Comparison of ENCODE assay signal across 27 mouse cellular contexts in genomic region chr9:62639686-62640085, GRCm38 (mm10). TPM values are rescaled to one million over a fixed set of nuclear protein-coding genes. Genes with fewer than 3 reads are reported as not detected.
A peak's percentile ranks its signal among the peaks of the same experiment; 100 is the strongest.
DNase-seq lines count a peak whose midpoint lies in the region; ATAC-seq and TF ChIP-seq lines count a peak whose summit lies in the region.
"Had no signal": no experiment of that assay in that cellular context is flagged by ENCODE, and none has a peak within 500 bp of the region (broad histone marks: within the 10 kb centered on the region; RNA-seq: fewer than 3 reads in every experiment).

No protein-coding gene starts in this region.

- H3K4me3 ChIP-seq in cerebellum, adult 2 months (replicated peaks; ENCODE audit: insufficient read depth, low read depth, low read length), result no peak overlapping the region
- no peak overlapping the region for H3K4me3 ChIP-seq in forebrain, embryonic 11.5 days (ENCODE audit: low read depth, low read length)
- H3K4me3 ChIP-seq in hindbrain, embryonic 12.5 days, result no peak overlapping the region
- H3K4me3 ChIP-seq: forebrain, embryonic 12.5 days; forebrain, embryonic 15.5 days; heart, adult 2 months; heart, embryonic 10.5 days; heart, embryonic 13.5 days; hindbrain, embryonic 15.5 days; intestine, embryonic 15.5 days had no signal

- H3K27me3 ChIP-seq in cerebellum, adult 2 months (ENCODE audit: control insufficient read depth, insufficient read depth, low read length), result no peaks in the 10 kb centered on the region
- H3K27me3 ChIP-seq in forebrain, embryonic 11.5 days (ENCODE audit: control insufficient read depth, insufficient read depth, low read length), result no peaks in the 10 kb centered on the region
- 0 out of 2 replicates have a peak, but pooled peaks cover 2% of the 10 kb centered on the region for H3K27me3 ChIP-seq in hindbrain, embryonic 12.5 days
- H3K27me3 ChIP-seq: forebrain, embryonic 12.5 days; forebrain, embryonic 15.5 days; heart, embryonic 13.5 days; hindbrain, embryonic 15.5 days; intestine, embryonic 15.5 days had no signal

- DNase-seq in 416B (ENCODE audit: low read depth) (peak; percentile 55), A20 (ENCODE audit: low read depth, low spot score) (peak; percentile 4)
- DNase-seq in Muller cell, postnatal 12 days (ENCODE audit: inconsistent ontology term), result peak; percentile 53
- peak; percentile 77 for DNase-seq in induced T-regulatory cell, adult 2 months (ENCODE audit: low read depth)
- DNase-seq in cerebellum, adult 2 months, result no peak
- no peak for DNase-seq in forebrain, embryonic 11.5 days (ENCODE audit: low spot score)
- no peak for DNase-seq in cerebellum, adult 18-20 months
- DNase-seq: adrenal gland, adult 8-10 months; adrenal gland, postnatal 25 days; cerebellum, adult 11-12 months; cerebellum, adult 9-11 months; cerebellum, postnatal 25 days; embryo, embryonic 11 days; gastrocnemius, postnatal 10 days; gastrocnemius, postnatal 36 days; heart, adult 2 months; heart, postnatal 14 days; heart, postnatal 4 days; kidney, adult 11 months; kidney, adult 8-10 months had no signal

- WGBS in cerebellum, adult 2 months, result 62% methylated on average over 4 of the region's 4 CpGs
- WGBS in forebrain, embryonic 11.5 days, result 70% methylated on average over 4 of the region's 4 CpGs
- 64% methylated on average over 4 of the region's 4 CpGs for WGBS in hindbrain, embryonic 12.5 days

- no peaks in the 10 kb centered on the region; the same call in 1 of the 2 replicates for H3K4me1 ChIP-seq in cerebellum, adult 2 months (ENCODE audit: control insufficient read depth, insufficient read depth, low read length)
- no peaks in the 10 kb centered on the region; the same call in 1 of the 2 replicates for H3K4me1 ChIP-seq in forebrain, embryonic 11.5 days (replicated peaks; ENCODE audit: control insufficient read depth, insufficient read depth, low read length)
- no peaks in the 10 kb centered on the region; the same call in 1 of the 2 replicates for H3K4me1 ChIP-seq in hindbrain, embryonic 12.5 days
- H3K4me1 ChIP-seq: forebrain, embryonic 12.5 days; hindbrain, embryonic 15.5 days; intestine, embryonic 15.5 days had no signal

- no peaks in the 10 kb centered on the region for H3K36me3 ChIP-seq in forebrain, embryonic 11.5 days (ENCODE audit: control insufficient read depth, insufficient read depth, low read length)
- H3K36me3 ChIP-seq in hindbrain, embryonic 12.5 days, result no peaks in the 10 kb centered on the region
- H3K36me3 ChIP-seq: forebrain, embryonic 12.5 days; forebrain, embryonic 15.5 days; heart, embryonic 10.5 days; heart, embryonic 13.5 days; hindbrain, embryonic 15.5 days; intestine, embryonic 15.5 days had no signal

- H3K4me2 ChIP-seq in forebrain, embryonic 11.5 days (ENCODE audit: low read depth, low read length, severe bottlenecking), result no peak overlapping the region
- H3K4me2 ChIP-seq in hindbrain, embryonic 12.5 days (replicated peaks), result no peak overlapping the region
- H3K4me2 ChIP-seq: forebrain, embryonic 12.5 days; forebrain, embryonic 15.5 days; heart, embryonic 13.5 days; hindbrain, embryonic 15.5 days; intestine, embryonic 15.5 days had no signal

- no peaks in the 10 kb centered on the region for H3K9me3 ChIP-seq in forebrain, embryonic 11.5 days (ENCODE audit: control insufficient read depth, low read length)
- no peaks in the 10 kb centered on the region for H3K9me3 ChIP-seq in hindbrain, embryonic 12.5 days (replicated peaks)
- H3K9me3 ChIP-seq: forebrain, embryonic 12.5 days; forebrain, embryonic 15.5 days; heart, embryonic 10.5 days; heart, embryonic 13.5 days; hindbrain, embryonic 15.5 days; intestine, embryonic 15.5 days had no signal

- no peak for ATAC-seq in forebrain, embryonic 11.5 days (replicated peaks; ENCODE audit: low FRiP score)
- ATAC-seq in hindbrain, embryonic 12.5 days (ENCODE audit: low FRiP score), result no peak
- ATAC-seq: forebrain, embryonic 15.5 days had no signal

- no peak for TF ChIP-seq CTCF in cerebellum, adult 2 months (IDR thresholded peaks at IDR 0.05; ENCODE audit: borderline replicate concordance, insufficient read depth, low read depth, low read length)

- TF ChIP-seq POLR2A in cerebellum, adult 2 months (IDR thresholded peaks at IDR 0.05; ENCODE audit: borderline replicate concordance, insufficient read depth, low read length), result no peak

- H3K9ac ChIP-seq in forebrain, embryonic 11.5 days (ENCODE audit: low read length), result no peak overlapping the region
- H3K9ac ChIP-seq in hindbrain, embryonic 12.5 days, result no peak overlapping the region
- H3K9ac ChIP-seq: forebrain, embryonic 12.5 days; forebrain, embryonic 15.5 days; heart, embryonic 13.5 days; hindbrain, embryonic 15.5 days; intestine, embryonic 15.5 days had no signal

- H3K27ac ChIP-seq in cerebellum, adult 2 months (ENCODE audit: insufficient read depth, low read length), result no peak overlapping the region
- no peak overlapping the region for H3K27ac ChIP-seq in forebrain, embryonic 11.5 days (ENCODE audit: low read depth, low read length)
- H3K27ac ChIP-seq in hindbrain, embryonic 12.5 days, result no peak overlapping the region
- H3K27ac ChIP-seq: forebrain, embryonic 12.5 days; forebrain, embryonic 15.5 days; heart, adult 2 months; heart, embryonic 10.5 days; heart, embryonic 13.5 days; hindbrain, embryonic 15.5 days; intestine, embryonic 15.5 days had no signal

RNA-seq across cellular contexts. Expression of gene Itga11, which starts 37.9 kb away (rescaled TPM):
- polyA plus RNA-seq in cerebellum, adult 2 months (2012; rRNA removed), result 0.29 and 0.33 TPM in 2 replicates
- polyA plus RNA-seq in forebrain, embryonic 11.5 days (2014; fragmentation: Nextera tagmentation; extraction: Ambion mirVana), result 2.8 and 3.0 TPM in 2 replicates
- polyA plus RNA-seq in hindbrain, embryonic 12.5 days (2016; fragmentation: Nextera tagmentation; extraction: Ambion mirVana), result 4.6 and 5.8 TPM in 2 replicates

Comparison
In these comparisons a context has a peak if more than half of its experiments do, and no peak if none do; other contexts are left out.
1. DNase-seq: peak in 416B (single experiment), A20 (single experiment), Muller cell, postnatal 12 days (single experiment) and induced T-regulatory cell, adult 2 months (single experiment); none in cerebellum, adult 2 months (0 of 2), forebrain, embryonic 11.5 days (single experiment) and cerebellum, adult 18-20 months (0 of 2).